Mouse (Mus musculus) lung, postnatal 14 days (tissue): ENCODE measurements around the gene Mvb12b.

ENCODE experiments used
- DNase-seq: peaks from one replicate; pipeline ENCODE4 v3.0.0; 2021

Gene Mvb12b

GRCm38 (mm10) chr2:33719339-33720066 lies 168.2 kb downstream of the Mvb12b start:
- no peak for DNase-seq

GRCm38 (mm10) chr2:33718561-33718960 lies 169.2 kb downstream of the Mvb12b start:
- no peak for DNase-seq

GRCm38 (mm10) chr2:33717821-33718351 lies 169.9 kb downstream of the Mvb12b start:
- no peak for DNase-seq

GRCm38 (mm10) chr2:33717378-33717777 lies 170.4 kb downstream of the Mvb12b start:
- no peak for DNase-seq

- DNase-seq: no peak
Observed at GRCm38 (mm10) chr2:33716878-33717277, 170.9 kb downstream of the Mvb12b start.

- no peak for DNase-seq
Observed at GRCm38 (mm10) chr2:33714932-33715331, 172.8 kb downstream of the Mvb12b start.

- DNase-seq: no peak
Observed at GRCm38 (mm10) chr2:33713580-33714260, 174.0 kb downstream of the Mvb12b start.

GRCm38 (mm10) chr2:33712811-33713210 lies 174.9 kb downstream of the Mvb12b start:
- DNase-seq: no peak

GRCm38 (mm10) chr2:33708831-33709230 lies 178.9 kb downstream of the Mvb12b start:
- DNase-seq: no peak

- no peak for DNase-seq
Observed at GRCm38 (mm10) chr2:33708096-33708495, 179.7 kb downstream of the Mvb12b start.

GRCm38 (mm10) chr2:33706403-33706802 lies 181.3 kb downstream of the Mvb12b start:
- DNase-seq: no peak

- no peak for DNase-seq
Observed at GRCm38 (mm10) chr2:33705687-33706320, 181.9 kb downstream of the Mvb12b start.

GRCm38 (mm10) chr2:33703286-33703685 lies 184.5 kb downstream of the Mvb12b start:
- DNase-seq: no peak

- DNase-seq: peak; percentile 35
Observed at GRCm38 (mm10) chr2:33702705-33703104, 185.0 kb downstream of the Mvb12b start.

- no peak for DNase-seq
Observed at GRCm38 (mm10) chr2:33701446-33701815, 186.3 kb downstream of the Mvb12b start.

- DNase-seq: no peak
Observed at GRCm38 (mm10) chr2:33700581-33701445, 186.9 kb downstream of the Mvb12b start.

- DNase-seq: no peak
Observed at GRCm38 (mm10) chr2:33698898-33699297, 188.8 kb downstream of the Mvb12b start.

GRCm38 (mm10) chr2:33696428-33696827 lies 191.3 kb downstream of the Mvb12b start:
- DNase-seq: no peak

GRCm38 (mm10) chr2:33693931-33694330 lies 193.8 kb downstream of the Mvb12b start:
- no peak for DNase-seq

- peak; percentile 39 for DNase-seq
Observed at GRCm38 (mm10) chr2:33689880-33690462, 197.8 kb downstream of the Mvb12b start.

GRCm38 (mm10) chr2:33689155-33689879 lies 198.4 kb downstream of the Mvb12b start:
- no peak for DNase-seq

- no peak for DNase-seq
Observed at GRCm38 (mm10) chr2:33683594-33683993, 204.2 kb downstream of the Mvb12b start.
